Mouse (Mus musculus) adrenal gland, postnatal 25 days (tissue): ENCODE data around the gene Dock8. TPM values are rescaled to one million over a fixed set of nuclear protein-coding genes. Genes with fewer than 3 reads are reported as not detected.

Source experiments
- total RNA-seq: library from RNA; stranded (reverse); gene quantifications from 2 replicates; pipeline ENCODE4 v1.2.3, GENCODE M21; 2021

Dock8 gene
- total RNA-seq, 1 experiment from 2014 or later = 36.2 TPM

Other genes with a start within 250 kb of the Dock8 start
- 46.2 and 54.3 TPM in 2 replicates for gene Pgm5, start 137.7 kb upstream of the Dock8 start, total RNA-seq
- gene Gm10053, start 123.8 kb upstream of the Dock8 start, total RNA-seq = 183 and 198 TPM in 2 replicates
- gene Foxd4, start 98.3 kb upstream of the Dock8 start, total RNA-seq = not detected in 2 replicates
- 14.8 and 15.7 TPM in 2 replicates for gene Cbwd1, start 37.9 kb upstream of the Dock8 start, total RNA-seq
- 20.9 and 21.7 TPM in 2 replicates for gene Kank1, start 237.4 kb downstream of the Dock8 start, total RNA-seq